Mouse (Mus musculus): ENCODE measurements around the gene Dnase2b. TPM values are rescaled to one million over a fixed set of nuclear protein-coding genes. Genes with fewer than 3 reads are reported as not detected.

The Dnase2b gene
- polyA plus RNA-seq, 1 experiment from 2014 or later = 4.8 TPM

DNA sequence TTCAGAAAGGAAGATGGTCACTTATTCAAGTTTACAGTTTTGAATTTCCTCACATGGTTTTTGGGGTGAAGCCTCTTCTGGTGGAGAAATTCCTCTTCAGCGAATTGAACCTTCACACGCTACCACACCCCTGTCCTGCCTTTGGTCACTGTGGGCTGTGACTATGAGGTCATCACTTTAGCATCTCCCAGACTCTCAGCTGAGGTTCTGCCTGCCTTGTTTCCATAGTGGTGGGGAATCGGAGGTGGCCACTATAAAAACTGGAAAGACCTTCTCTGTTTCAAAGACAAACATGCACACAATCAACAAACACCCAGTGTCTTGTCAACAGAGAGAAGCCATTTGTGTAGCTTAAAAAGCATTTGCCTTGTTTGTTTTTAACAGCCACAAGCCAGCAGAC lies 35.8 kb upstream of the Dnase2b start, which contains the start of gene 4930503B20Rik:
TSS of gene 4930503B20Rik (minus strand) at position 101 of the 400 bp plus-strand sequence.
- Histone ChIP-seq H3K27me3 (ENCODE audit: control insufficient read depth, insufficient read depth, low read depth, low read length) (no peaks in the 10 kb centered on the region), H3K9me3 (replicated peaks; ENCODE audit: control insufficient read depth, low read length) (no peaks in the 10 kb centered on the region), H3K9ac (ENCODE audit: low read depth, low read length) (no peak within 1 kb of the TSS), H3K4me2 (ENCODE audit: low read depth, low read length) (no peak within 1 kb of the TSS), H3K4me3 (ENCODE audit: low read depth, low read length) (no peak within 1 kb of the TSS), H3K36me3 (ENCODE audit: control insufficient read depth, insufficient read depth) (no peaks in the 10 kb centered on the region), H3K27ac (ENCODE audit: low read length) (no peak within 1 kb of the TSS), H3K4me1 (ENCODE audit: control insufficient read depth, low read depth, low read length) (peaks cover 27% of the 10 kb centered on the region)
- ATAC-seq (ENCODE audit: low read depth) = no peak
- 73% methylated on average over 3 of the region's 3 CpGs for whole genome bisulfite sequencing (ENCODE audit: insufficient replicate concordance)

DNA sequence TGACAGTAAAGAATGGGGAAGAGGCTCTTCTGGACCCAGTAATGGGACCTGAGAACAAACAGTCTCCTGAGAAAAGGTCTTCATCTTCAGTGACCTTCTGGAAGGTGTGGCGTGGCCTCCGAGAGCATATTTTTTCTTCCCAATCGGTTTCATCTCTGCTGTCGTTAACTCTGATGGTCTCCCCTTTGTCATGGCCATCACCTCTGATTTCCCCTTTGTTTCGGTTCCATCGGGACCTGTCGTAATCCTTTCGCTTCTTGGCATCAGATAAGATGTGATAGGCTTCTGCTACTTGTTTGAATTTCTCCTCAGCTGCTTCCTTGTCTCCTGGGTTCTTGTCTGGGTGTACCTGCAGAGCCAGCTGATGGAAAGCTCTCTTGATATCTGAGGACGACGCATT lies 35.3 kb upstream of the Dnase2b start:
- no peak overlapping the region for H3K9ac ChIP-seq (ENCODE audit: low read depth, low read length)
- no peak for ATAC-seq (ENCODE audit: low read depth)
- no peaks in the 10 kb centered on the region for H3K9me3 ChIP-seq (replicated peaks; ENCODE audit: control insufficient read depth, low read length)
- H3K36me3 ChIP-seq (ENCODE audit: control insufficient read depth, insufficient read depth) = no peaks in the 10 kb centered on the region
- 81% methylated on average over 10 of the region's 10 CpGs for WGBS (ENCODE audit: insufficient replicate concordance)
- H3K27me3 ChIP-seq (ENCODE audit: control insufficient read depth, insufficient read depth, low read depth, low read length) = no peaks in the 10 kb centered on the region
- no peak overlapping the region for H3K4me2 ChIP-seq (ENCODE audit: low read depth, low read length)
- H3K4me3 ChIP-seq (ENCODE audit: low read depth, low read length) = no peak overlapping the region
- no peak overlapping the region for H3K27ac ChIP-seq (ENCODE audit: low read length)
- peaks cover 25% of the 10 kb centered on the region for H3K4me1 ChIP-seq (ENCODE audit: control insufficient read depth, low read depth, low read length)

DNA sequence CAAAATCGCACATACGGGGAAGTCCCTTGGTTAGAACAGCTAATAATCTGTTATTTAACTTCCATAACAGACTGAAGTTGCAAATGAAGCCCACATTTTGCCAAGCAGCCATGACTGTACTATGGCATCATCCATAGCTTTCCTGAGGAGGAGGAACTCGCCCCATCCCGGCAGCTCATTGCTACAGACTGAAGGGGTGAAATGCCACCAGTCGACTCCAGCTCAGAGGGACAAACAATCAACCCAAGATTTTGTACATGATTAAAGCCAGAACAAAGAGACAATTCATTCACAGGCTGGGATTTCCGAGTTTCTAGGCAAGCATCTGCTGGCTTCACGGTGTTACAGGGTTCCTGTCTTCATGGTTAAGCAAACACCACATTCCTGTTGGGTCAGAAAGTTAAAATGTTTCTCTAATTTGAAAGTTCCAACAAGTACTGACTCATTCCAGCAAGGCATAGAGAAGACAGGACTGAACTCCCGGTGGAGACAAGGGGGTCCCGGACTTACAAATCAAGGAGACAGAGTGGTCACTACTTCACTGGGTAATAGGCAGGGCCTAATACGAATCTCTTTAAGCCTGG lies 34.0 kb upstream of the Dnase2b start:
- Histone ChIP-seq H3K27me3 (ENCODE audit: control insufficient read depth, insufficient read depth, low read depth, low read length) (no peaks in the 10 kb centered on the region), H3K4me2 (ENCODE audit: low read depth, low read length) (no peak overlapping the region), H3K4me1 (ENCODE audit: control insufficient read depth, low read depth, low read length) (peaks cover 14% of the 10 kb centered on the region), H3K36me3 (ENCODE audit: control insufficient read depth, insufficient read depth) (no peaks in the 10 kb centered on the region), H3K27ac (ENCODE audit: low read length) (no peak overlapping the region), H3K9ac (ENCODE audit: low read depth, low read length) (no peak overlapping the region), H3K4me3 (ENCODE audit: low read depth, low read length) (no peak overlapping the region), H3K9me3 (replicated peaks; ENCODE audit: control insufficient read depth, low read length) (no peaks in the 10 kb centered on the region)
- ATAC-seq (ENCODE audit: low read depth) = no peak
- WGBS (ENCODE audit: insufficient replicate concordance) = 67% methylated on average over 10 of the region's 10 CpGs

DNA sequence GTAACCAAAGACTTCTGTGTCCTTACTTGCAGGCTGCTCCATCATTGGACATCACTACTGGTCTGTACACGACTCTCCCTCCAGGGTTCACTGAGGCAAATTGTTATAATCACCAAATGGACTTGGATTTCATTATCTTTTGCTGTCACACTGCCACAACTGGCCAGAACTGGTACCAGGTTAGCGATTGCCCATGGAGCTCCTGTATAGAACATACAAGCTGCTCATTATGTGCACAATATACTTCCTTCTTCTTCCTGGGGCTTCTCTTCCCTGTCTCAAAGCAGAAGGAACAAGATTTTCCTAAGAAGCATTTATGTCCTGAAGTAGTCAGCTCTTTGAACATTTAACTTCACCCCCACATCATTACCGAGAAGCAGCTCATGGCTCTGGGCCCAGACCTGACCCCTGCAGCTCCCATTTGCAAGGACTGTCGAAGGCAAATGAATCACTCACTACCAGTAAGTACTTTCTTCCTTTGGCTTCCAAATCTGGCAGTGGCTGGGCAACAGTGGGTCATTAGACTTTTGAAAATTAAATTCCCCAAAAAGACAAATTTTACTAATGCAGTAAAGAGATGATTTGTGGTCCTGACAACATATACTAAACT lies 26.5 kb upstream of the Dnase2b start:
- Histone ChIP-seq H3K4me2 (ENCODE audit: low read depth, low read length) (no peak overlapping the region), H3K9ac (ENCODE audit: low read depth, low read length) (no peak overlapping the region), H3K4me1 (ENCODE audit: control insufficient read depth, low read depth, low read length) (no peaks in the 10 kb centered on the region), H3K4me3 (ENCODE audit: low read depth, low read length) (no peak overlapping the region), H3K36me3 (ENCODE audit: control insufficient read depth, insufficient read depth) (no peaks in the 10 kb centered on the region), H3K9me3 (replicated peaks; ENCODE audit: control insufficient read depth, low read length) (no peaks in the 10 kb centered on the region), H3K27ac (ENCODE audit: low read length) (no peak overlapping the region), H3K27me3 (ENCODE audit: control insufficient read depth, insufficient read depth, low read depth, low read length) (no peaks in the 10 kb centered on the region)
- WGBS (ENCODE audit: insufficient replicate concordance) = 35% methylated on average over 4 of the region's 4 CpGs
- ATAC-seq (ENCODE audit: low read depth) = no peak

DNA sequence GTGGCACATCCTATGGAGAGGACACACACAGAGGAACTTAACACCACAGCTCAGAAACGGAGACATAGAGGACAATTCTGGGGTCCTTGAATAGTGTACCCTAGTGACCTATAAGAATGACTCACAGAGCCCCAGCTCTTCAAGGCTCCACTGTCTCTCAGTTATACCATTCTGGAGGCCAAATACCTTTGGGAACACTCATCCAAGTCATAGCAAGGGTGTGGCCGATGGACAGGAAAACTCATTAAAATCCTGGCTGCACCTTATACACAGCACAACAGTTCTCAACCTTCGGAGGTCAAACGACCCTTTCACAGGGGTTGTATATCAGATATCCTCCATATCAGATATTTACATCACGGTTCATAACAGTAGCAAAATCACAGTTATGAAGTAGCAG lies 17.1 kb upstream of the Dnase2b start:
- Histone ChIP-seq H3K4me1 (ENCODE audit: control insufficient read depth, low read depth, low read length) (no peaks in the 10 kb centered on the region), H3K4me2 (ENCODE audit: low read depth, low read length) (no peak overlapping the region), H3K4me3 (ENCODE audit: low read depth, low read length) (no peak overlapping the region), H3K27me3 (ENCODE audit: control insufficient read depth, insufficient read depth, low read depth, low read length) (no peaks in the 10 kb centered on the region), H3K36me3 (ENCODE audit: control insufficient read depth, insufficient read depth) (no peaks in the 10 kb centered on the region), H3K9me3 (replicated peaks; ENCODE audit: control insufficient read depth, low read length) (no peaks in the 10 kb centered on the region), H3K9ac (ENCODE audit: low read depth, low read length) (no peak overlapping the region), H3K27ac (ENCODE audit: low read length) (no peak overlapping the region)
- no peak for ATAC-seq (ENCODE audit: low read depth)
- WGBS (ENCODE audit: insufficient replicate concordance) = 71% methylated on average over 5 of the region's 5 CpGs

DNA sequence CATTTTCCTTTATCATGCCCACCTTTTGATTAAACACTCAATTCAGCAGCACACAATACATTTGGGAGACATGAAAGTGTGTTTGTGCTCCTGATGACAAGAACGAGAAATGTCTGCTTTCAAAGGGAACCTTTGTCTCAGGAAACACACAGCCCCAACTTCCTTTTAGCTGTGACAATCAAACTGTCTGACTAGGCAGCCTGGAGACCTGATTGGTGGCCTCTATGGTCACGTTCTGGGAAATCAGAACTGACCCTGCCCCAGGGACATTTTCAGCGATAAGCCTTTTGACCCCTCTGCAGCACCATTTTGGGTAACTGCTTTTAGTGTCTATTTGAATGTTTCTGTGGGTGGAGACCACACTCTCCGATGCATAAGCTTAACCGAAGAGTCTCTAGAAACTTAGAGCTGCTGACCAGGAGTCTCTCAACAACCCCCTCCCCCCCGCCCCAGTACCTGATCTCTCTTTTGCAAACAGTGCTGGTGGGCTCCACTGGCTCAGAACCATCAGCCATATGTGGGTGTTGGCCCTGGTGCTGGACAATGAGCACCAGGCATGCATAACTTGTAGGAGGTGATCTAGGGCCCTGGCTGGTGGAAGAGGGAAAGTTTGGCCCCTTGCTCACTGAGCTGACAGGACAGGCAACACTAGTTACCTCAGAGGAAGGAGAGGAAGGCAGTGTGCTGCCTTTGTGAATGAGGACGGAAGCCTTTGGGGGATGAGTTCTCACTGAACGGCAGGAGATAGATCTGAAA lies 13.0 kb upstream of the Dnase2b start:
- no peaks in the 10 kb centered on the region for H3K4me1 ChIP-seq (ENCODE audit: control insufficient read depth, low read depth, low read length)
- H3K4me3 ChIP-seq (ENCODE audit: low read depth, low read length) = no peak overlapping the region
- ATAC-seq (ENCODE audit: low read depth) = no peak
- no peak overlapping the region for H3K4me2 ChIP-seq (ENCODE audit: low read depth, low read length)
- H3K36me3 ChIP-seq (ENCODE audit: control insufficient read depth, insufficient read depth) = no peaks in the 10 kb centered on the region
- 47% methylated on average over 8 of the region's 8 CpGs for WGBS (ENCODE audit: insufficient replicate concordance)
- H3K27me3 ChIP-seq (ENCODE audit: control insufficient read depth, insufficient read depth, low read depth, low read length) = no peaks in the 10 kb centered on the region
- no peak overlapping the region for H3K9ac ChIP-seq (ENCODE audit: low read depth, low read length)
- H3K27ac ChIP-seq (ENCODE audit: low read length) = no peak overlapping the region
- H3K9me3 ChIP-seq (replicated peaks; ENCODE audit: control insufficient read depth, low read length) = no peaks in the 10 kb centered on the region

DNA sequence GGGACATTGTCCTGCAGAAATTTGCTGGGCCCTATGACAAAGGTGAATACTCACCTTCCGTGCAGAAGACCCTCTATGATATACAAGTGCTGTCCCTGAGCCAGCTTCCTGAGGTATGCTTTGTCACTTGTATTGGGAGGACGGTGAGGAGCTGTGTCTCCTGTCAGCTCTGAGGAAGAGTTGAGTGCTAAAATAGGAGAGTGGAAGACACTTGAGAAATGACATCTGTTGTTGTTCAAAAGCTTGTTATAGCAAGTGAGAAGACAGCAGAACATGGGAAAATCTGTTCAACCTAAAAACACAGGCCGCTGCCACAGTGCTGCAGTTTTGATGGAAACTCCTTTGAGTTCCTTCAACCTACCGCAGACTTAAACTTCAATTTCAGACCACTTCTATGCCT lies 10.4 kb upstream of the Dnase2b start:
- WGBS (ENCODE audit: insufficient replicate concordance) = 76% methylated on average over 4 of the region's 4 CpGs
- Histone ChIP-seq H3K27me3 (ENCODE audit: control insufficient read depth, insufficient read depth, low read depth, low read length) (no peaks in the 10 kb centered on the region), H3K9me3 (replicated peaks; ENCODE audit: control insufficient read depth, low read length) (no peaks in the 10 kb centered on the region), H3K4me1 (ENCODE audit: control insufficient read depth, low read depth, low read length) (no peaks in the 10 kb centered on the region), H3K4me2 (ENCODE audit: low read depth, low read length) (no peak overlapping the region), H3K4me3 (ENCODE audit: low read depth, low read length) (no peak overlapping the region), H3K27ac (ENCODE audit: low read length) (no peak overlapping the region), H3K36me3 (ENCODE audit: control insufficient read depth, insufficient read depth) (no peaks in the 10 kb centered on the region), H3K9ac (ENCODE audit: low read depth, low read length) (no peak overlapping the region)
- ATAC-seq (ENCODE audit: low read depth) = no peak

DNA sequence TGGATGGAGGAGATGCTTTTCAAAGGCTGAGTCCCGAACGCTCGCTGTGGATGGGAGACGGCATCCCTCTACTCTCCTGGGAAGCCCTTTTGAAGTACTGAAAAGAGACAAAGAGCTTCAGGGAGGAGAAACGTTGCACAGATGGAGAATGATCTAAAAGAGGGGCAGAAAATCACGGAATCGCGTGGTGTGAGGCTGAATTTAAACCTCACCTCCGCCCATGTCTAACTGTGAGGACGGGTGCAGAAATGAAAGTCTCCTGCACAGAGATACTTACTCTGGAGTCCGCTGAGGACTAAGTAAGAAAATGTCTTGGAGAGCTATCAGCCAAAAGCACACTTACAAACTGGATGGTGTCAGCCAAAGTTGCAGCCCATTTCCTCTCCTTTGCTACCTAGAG lies 6.6 kb upstream of the Dnase2b start:
- Histone ChIP-seq H3K36me3 (ENCODE audit: control insufficient read depth, insufficient read depth) (no peaks in the 10 kb centered on the region), H3K4me1 (ENCODE audit: control insufficient read depth, low read depth, low read length) (peaks cover 9% of the 10 kb centered on the region), H3K27ac (ENCODE audit: low read length) (no peak overlapping the region), H3K9me3 (replicated peaks; ENCODE audit: control insufficient read depth, low read length) (no peaks in the 10 kb centered on the region), H3K9ac (ENCODE audit: low read depth, low read length) (no peak overlapping the region), H3K4me3 (ENCODE audit: low read depth, low read length) (no peak overlapping the region), H3K4me2 (ENCODE audit: low read depth, low read length) (no peak overlapping the region), H3K27me3 (ENCODE audit: control insufficient read depth, insufficient read depth, low read depth, low read length) (no peaks in the 10 kb centered on the region)
- no peak for ATAC-seq (ENCODE audit: low read depth)
- 73% methylated on average over 11 of the region's 11 CpGs for WGBS (ENCODE audit: insufficient replicate concordance)

DNA sequence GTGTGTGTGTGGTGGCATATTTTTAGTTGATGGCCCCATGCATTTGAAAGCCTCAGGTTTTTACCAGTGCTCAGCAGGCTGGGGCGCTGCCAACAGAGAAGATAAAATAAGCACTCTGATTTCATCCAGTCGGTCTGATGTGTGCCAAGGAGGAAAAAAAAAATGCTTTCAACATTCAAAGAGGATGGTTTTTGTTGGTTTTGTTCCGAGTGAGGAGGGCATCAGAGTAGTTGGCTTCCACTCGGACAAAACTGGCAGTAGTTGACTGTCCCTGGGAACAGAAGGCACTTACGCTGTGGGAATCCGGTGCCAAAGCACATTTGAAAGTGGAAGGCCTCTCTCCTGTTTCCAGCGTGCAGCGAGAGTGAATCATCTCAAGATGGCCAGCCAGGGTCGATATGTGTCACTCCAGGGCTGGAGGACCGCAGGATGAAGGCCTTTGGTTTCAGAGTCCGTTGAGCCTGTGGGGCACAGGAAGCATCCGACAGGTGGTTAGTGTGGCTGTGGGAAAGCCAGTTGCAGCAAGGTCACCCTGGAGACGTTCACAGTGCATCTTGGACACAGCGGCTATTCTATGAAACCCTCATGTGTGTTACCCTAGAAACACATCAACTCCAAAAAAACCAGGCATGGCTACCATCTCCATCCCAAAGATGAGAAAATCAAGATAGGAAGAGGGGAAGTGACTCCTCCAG lies 5.3 kb upstream of the Dnase2b start:
- no peaks in the 10 kb centered on the region for H3K27me3 ChIP-seq (ENCODE audit: control insufficient read depth, insufficient read depth, low read depth, low read length)
- WGBS (ENCODE audit: insufficient replicate concordance) = 64% methylated on average over 14 of the region's 14 CpGs
- no peaks in the 10 kb centered on the region for H3K9me3 ChIP-seq (replicated peaks; ENCODE audit: control insufficient read depth, low read length)
- H3K4me2 ChIP-seq (ENCODE audit: low read depth, low read length) = no peak overlapping the region
- no peaks in the 10 kb centered on the region for H3K36me3 ChIP-seq (ENCODE audit: control insufficient read depth, insufficient read depth)
- H3K9ac ChIP-seq (ENCODE audit: low read depth, low read length) = no peak overlapping the region
- peaks cover 9% of the 10 kb centered on the region for H3K4me1 ChIP-seq (ENCODE audit: control insufficient read depth, low read depth, low read length)
- H3K27ac ChIP-seq (ENCODE audit: low read length) = no peak overlapping the region
- no peak for ATAC-seq (ENCODE audit: low read depth)
- no peak overlapping the region for H3K4me3 ChIP-seq (ENCODE audit: low read depth, low read length)

All from liver, embryonic 16.5 days (tissue).